15 mouse cellular contexts compared by ENCODE assay signal in the genomic region with DNA sequence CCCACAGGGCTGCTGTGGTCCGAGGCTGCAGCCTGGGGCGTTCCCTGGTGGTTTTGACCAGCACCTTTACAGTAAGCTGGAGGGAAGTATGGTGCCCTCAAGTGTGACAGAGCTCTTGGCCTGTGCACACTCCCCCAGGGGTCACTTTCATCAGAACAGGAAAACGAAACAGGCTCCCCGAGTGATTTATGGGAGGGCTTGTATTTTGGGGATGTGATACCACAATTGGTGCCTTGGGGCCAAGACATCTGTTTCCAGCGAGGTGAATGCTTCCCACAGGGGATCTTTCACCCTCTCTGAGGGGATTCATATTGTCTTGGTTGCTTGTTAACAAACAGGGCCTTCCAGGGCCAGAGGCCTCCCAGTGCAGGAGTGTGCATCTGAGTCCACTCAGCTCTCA.
DNase-seq lines count a peak whose midpoint lies in the region; ATAC-seq lines count a peak whose summit lies in the region.
"Had no signal": no experiment of that assay in that cellular context is flagged by ENCODE, and none has a peak within 500 bp of the region (broad histone marks: within the 10 kb centered on the region; RNA-seq: fewer than 3 reads in every experiment).

No protein-coding gene starts in this region.

- H3K9ac ChIP-seq in embryonic facial prominence, embryonic 15.5 days = no peak overlapping the region
- no peak overlapping the region for H3K9ac ChIP-seq in midbrain, embryonic 15.5 days
- H3K9ac ChIP-seq: forebrain, postnatal 0 days; hindbrain, embryonic 15.5 days; lung, embryonic 14.5 days had no signal

- 61% methylated on average over 5 of the region's 5 CpGs for WGBS in embryonic facial prominence, embryonic 15.5 days
- 76% methylated on average over 5 of the region's 5 CpGs for WGBS in midbrain, embryonic 15.5 days

- ATAC-seq in embryonic facial prominence, embryonic 15.5 days (ENCODE audit: insufficient number of reproducible peaks, low FRiP score, low TSS enrichment, low read depth) = 0 out of 2 replicates have a peak, but pooled peaks have one; percentile 18
- peak; percentile 47 for ATAC-seq in monocyte, adult 5-6 weeks (replicated peaks; ENCODE audit: insufficient number of reproducible peaks, low FRiP score, low TSS enrichment, poor library complexity, severe bottlenecking)
- no peak for ATAC-seq in midbrain, embryonic 15.5 days (replicated peaks)
- ATAC-seq: forebrain, postnatal 0 days; intestine, postnatal 0 days had no signal

- DNase-seq in lung, postnatal 36 days = peak; percentile 5
- no peak for DNase-seq in lung, postnatal 10 days
- no peak for DNase-seq in cerebellum, adult 8-10 months
- DNase-seq in cerebellum, adult 11 months = no peak
- DNase-seq: embryo, embryonic 11 days; forebrain, postnatal 0 days; gastrocnemius, adult 2 months; heart, postnatal 10 days; lung, embryonic 14.5 days; thymus, adult 18-20 months had no signal

- no peaks in the 10 kb centered on the region for H3K36me3 ChIP-seq in embryonic facial prominence, embryonic 15.5 days
- no peaks in the 10 kb centered on the region for H3K36me3 ChIP-seq in midbrain, embryonic 15.5 days (replicated peaks)
- H3K36me3 ChIP-seq: hindbrain, embryonic 15.5 days had no signal

- H3K27me3 ChIP-seq in embryonic facial prominence, embryonic 15.5 days = no peaks in the 10 kb centered on the region; the same call in 1 of the 2 replicates
- no peaks in the 10 kb centered on the region for H3K27me3 ChIP-seq in midbrain, embryonic 15.5 days (replicated peaks)
- H3K27me3 ChIP-seq: hindbrain, embryonic 15.5 days had no signal

- H3K4me1 ChIP-seq in embryonic facial prominence, embryonic 15.5 days = no peaks in the 10 kb centered on the region
- H3K4me1 ChIP-seq in midbrain, embryonic 15.5 days = no peaks in the 10 kb centered on the region
- H3K4me1 ChIP-seq: hindbrain, embryonic 15.5 days had no signal

- H3K27ac ChIP-seq in embryonic facial prominence, embryonic 15.5 days (replicated peaks) = no peak overlapping the region
- H3K27ac ChIP-seq in midbrain, embryonic 15.5 days = no peak overlapping the region
- H3K27ac ChIP-seq: gastrocnemius, adult 2 months; hindbrain, embryonic 15.5 days had no signal

- no peaks in the 10 kb centered on the region for H3K9me3 ChIP-seq in embryonic facial prominence, embryonic 15.5 days (replicated peaks)
- H3K9me3 ChIP-seq in midbrain, embryonic 15.5 days = no peaks in the 10 kb centered on the region
- H3K9me3 ChIP-seq: hindbrain, embryonic 15.5 days had no signal

- no peak overlapping the region for H3K4me2 ChIP-seq in embryonic facial prominence, embryonic 15.5 days (replicated peaks)
- no peak overlapping the region for H3K4me2 ChIP-seq in midbrain, embryonic 15.5 days
- H3K4me2 ChIP-seq: hindbrain, embryonic 15.5 days; lung, embryonic 14.5 days had no signal

- no peak overlapping the region for H3K4me3 ChIP-seq in embryonic facial prominence, embryonic 15.5 days (replicated peaks)
- H3K4me3 ChIP-seq in midbrain, embryonic 15.5 days = no peak overlapping the region
- H3K4me3 ChIP-seq: gastrocnemius, adult 2 months; hindbrain, embryonic 15.5 days had no signal
